Mouse (Mus musculus) activated CD4-positive, CD25-positive, alpha-beta regulatory T cell, adult 4 months (primary cell): ENCODE results near the gene Serpinb1a. TPM values are rescaled to one million over a fixed set of nuclear protein-coding genes. Genes with fewer than 3 reads are reported as not detected.

Experiments used
- ATAC-seq: one replicate; pipeline ENCODE4 v1.8.0; 2017
- polyA plus RNA-seq, 2 experiments: library from polyadenylated mRNA; unstranded; fragments of 100-300 nt; shearing (Covaris generic); gene quantifications; one replicate each; pipeline ENCODE4 v1.2.1; 2017

Gene Serpinb1a
- polyA plus RNA-seq, 2 experiments from 2014 or later = 20.2 to 24.3 TPM

GRCm38 (mm10) chr13:32833237-32833636 is 17.7 kb downstream of the Serpinb1a start:
- ATAC-seq = peak; percentile 63

DNA sequence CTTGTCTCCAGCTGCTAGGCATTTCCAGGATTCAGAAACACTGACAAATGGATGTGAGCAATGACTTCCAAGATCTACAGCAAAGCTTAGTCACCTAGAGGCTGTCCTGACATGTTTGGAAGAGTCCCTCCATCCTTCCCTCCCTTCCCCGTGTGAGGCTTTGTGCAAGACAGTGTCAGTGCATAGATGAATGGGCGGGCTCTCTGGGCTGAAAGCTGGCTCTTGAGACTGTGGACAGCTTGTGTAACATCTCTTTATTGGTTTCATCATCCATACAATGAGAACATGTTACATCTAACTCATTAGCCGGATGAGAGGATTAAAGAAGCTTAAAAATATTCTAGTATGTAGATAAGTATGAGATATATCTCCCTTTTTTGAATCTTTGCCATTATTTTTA is 18.2 kb downstream of the Serpinb1a start:
- no peak for ATAC-seq

GRCm38 (mm10) chr13:32831505-32832273 is 19.3 kb downstream of the Serpinb1a start:
- ATAC-seq = no peak

DNA sequence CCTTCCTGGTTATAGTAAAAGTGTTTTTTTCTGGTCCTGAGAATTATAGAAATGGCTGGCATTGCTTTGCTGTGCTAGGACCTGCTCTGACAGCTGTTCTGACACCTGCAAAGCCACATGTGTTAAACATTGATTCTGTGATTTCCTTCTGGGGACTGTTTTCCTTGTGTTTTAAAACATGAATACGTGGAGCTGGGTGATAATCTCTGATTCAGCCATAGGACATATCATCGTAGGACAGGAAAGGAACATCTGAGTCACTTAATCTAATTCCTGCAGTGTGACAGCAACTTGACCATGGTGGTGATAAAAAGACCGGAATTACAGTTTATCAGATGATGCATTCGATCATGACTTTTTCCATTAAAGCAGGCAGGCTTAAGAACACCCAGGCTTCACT is 22.1 kb downstream of the Serpinb1a start:
- no peak for ATAC-seq

- ATAC-seq = peak; percentile 61
These were observed 23.0 kb downstream of the Serpinb1a start for GRCm38 (mm10) chr13:32827951-32828350.

- no peak for ATAC-seq
These were observed 23.7 kb downstream of the Serpinb1a start for GRCm38 (mm10) chr13:32827111-32827822.

DNA sequence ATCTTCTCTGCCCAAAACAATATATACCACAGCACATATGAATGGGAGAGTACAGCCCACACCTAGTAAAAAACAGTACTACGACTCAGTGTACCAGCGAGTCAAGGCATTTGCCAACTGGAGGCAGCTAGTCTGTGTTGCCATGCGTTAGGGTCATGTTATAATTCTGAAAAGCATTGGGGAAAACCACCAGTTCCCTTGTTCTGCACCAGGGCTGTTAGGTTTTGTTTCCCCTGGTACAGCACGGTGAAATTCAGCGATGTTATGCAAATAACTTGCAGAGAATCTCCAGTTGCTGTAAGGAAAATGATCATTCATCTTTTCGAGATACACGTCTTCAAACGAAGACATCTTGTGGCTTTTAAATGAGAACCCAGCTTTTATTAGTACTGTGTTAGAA is 25.4 kb downstream of the Serpinb1a start:
- no peak for ATAC-seq

DNA sequence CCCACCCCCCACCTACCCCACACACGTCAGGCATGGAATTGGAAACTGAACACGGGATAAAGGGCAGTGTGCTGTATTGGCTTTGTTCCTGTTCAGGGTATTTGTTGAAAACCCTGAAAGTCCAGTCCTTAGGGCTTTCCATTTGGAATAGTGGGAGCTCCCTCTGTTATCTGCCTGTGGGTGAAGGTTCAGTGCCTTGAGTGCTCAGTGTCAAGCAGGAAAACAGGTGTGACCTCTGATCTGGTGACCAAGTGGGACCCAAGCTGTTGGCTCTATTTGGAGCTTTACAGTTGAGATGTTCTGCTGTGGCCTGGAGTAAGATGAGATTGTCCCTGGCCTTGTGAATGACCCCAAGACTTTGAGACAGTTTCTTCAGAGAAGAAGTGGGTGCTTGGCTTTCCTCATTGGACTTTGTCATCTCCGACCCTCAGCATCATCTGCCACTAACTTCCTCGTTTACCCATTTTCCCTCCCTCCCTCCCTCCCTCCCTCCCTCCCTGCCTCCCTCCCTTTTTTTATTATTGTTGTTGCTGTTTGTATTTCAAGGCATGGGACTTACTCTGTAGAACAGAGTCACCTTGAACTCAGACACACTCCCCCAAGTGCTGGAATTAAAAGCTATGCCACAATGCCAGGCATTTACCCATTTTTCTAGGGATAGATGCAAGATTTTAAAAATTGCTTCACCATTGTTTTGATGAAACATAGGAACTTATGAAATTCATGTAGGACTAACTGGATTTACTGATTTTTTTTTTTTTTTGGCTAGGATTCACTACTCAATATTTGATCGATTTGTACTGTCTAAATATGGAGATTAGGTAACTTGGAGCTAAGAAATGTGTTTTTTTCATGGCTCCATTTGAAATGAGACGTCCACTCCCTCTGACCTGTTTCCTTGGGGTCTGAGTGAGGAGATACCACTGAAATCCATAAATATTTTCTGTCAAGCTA is 26.3 kb downstream of the Serpinb1a start:
- ATAC-seq = no peak

GRCm38 (mm10) chr13:32823126-32823525 is 27.9 kb downstream of the Serpinb1a start:
- no peak for ATAC-seq

DNA sequence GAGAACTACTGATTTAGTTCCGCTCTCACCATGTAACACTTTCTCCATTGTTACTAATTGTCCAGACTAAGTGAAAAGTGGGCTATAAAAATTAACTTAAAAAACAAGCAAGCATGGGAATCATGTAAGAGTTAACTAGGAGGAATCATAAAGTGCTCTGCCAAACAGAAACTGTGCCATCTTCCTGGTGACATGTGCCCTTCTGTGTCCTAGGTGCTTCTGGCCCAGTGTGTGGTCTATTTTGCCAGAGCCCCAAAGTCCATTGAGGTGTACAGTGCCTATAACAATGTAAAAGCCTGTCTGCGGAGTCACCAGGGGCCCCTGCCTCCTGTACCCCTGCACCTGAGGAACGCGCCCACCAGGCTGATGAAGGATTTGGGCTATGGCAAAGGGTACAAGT is 29.3 kb downstream of the Serpinb1a start:
- no peak for ATAC-seq

DNA sequence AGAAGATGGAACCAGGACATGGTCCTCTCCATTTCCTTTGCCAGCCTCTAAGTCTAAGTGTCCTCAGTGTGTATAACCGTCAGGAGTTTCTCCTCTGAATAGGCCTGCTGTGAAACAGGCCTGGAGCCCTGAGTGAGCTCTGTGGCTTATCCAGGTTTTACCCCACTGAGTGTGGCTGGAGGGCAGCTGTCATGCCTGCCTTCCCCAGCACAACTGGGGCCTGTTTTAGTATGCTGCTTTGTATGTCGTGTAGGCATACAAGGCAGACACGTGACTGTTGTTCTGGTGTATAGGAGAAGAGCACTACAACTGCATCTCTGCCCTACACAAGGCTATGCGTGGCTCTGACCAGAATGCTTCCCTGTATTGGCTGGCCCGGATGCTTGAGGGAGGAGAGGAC is 31.1 kb downstream of the Serpinb1a start:
- ATAC-seq = no peak

- no peak for ATAC-seq
These were observed 31.7 kb downstream of the Serpinb1a start for GRCm38 (mm10) chr13:32819241-32819640.

GRCm38 (mm10) chr13:32807624-32808023 is 43.4 kb downstream of the Serpinb1a start:
- no peak for ATAC-seq

GRCm38 (mm10) chr13:32806820-32807219 is 44.2 kb downstream of the Serpinb1a start:
- no peak for ATAC-seq

DNA sequence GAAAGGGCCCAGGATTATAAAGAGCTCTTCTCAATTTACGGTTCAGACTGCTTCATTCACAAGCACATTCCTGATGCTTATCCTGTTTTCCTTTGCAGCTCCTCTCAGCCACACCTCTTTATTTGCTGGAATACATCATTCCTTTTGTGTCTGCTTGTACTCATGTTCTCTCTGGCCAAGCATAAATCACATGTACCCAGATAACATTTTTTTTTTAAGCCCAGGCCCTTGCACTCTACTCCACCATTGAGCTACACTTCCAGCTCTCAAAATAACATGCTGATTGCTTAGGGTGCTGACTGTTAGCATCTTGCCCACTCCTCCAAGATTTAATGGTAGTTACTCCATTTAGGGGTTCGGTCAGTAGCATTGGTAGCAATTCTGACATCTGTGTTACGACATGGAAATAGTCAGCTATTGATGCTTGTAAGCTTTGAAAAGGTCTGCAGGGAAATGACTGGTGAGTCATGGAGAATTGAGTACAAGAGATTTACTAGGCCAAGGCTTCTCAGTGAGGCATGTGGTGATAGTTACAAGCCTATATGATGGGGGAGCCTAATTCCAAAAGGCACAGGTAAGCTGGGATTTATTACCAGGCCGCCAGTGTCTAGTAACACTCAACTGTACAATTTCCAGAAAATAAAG is 47.2 kb downstream of the Serpinb1a start:
- no peak for ATAC-seq

DNA sequence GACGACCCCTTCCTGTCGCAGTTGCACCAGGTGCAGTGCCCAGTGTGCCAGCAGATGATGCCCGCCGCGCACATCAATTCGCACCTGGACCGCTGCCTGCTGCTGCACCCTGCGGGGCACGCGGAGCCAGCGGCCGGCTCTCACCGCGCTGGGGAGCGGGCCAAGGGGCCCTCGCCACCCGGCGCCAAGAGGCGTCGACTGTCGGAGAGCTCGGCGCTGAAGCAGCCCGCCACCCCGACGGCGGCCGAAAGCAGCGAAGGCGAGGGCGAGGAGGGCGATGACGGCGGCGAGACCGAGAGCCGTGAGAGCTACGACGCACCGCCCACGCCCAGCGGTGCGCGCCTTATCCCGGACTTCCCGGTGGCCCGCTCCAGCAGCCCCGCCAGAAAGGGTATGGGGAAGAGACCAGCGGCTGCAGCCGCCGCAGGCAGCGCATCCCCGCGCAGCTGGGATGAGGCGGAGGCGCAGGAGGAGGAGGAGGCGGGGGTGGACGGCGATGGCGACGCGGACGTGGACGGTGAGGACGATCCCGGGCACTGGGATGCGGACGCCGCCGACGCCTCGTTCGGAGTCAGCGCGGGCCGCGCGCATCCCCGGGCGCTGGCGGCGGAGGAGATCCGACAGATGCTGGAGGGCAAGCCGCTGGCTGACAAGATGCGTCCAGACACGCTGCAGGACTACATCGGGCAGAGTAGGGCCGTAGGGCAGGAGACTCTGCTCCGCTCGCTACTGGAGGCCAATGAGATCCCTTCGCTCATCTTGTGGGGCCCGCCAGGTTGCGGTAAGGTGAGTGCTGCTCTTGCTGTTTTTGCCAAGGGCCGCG is 48.5 kb downstream of the Serpinb1a start, which contains the start of gene D930007J09Rik:
D930007J09Rik (minus strand) TSS at position 591 of the 823 bp plus-strand sequence.
- peak; percentile 0 for ATAC-seq

DNA sequence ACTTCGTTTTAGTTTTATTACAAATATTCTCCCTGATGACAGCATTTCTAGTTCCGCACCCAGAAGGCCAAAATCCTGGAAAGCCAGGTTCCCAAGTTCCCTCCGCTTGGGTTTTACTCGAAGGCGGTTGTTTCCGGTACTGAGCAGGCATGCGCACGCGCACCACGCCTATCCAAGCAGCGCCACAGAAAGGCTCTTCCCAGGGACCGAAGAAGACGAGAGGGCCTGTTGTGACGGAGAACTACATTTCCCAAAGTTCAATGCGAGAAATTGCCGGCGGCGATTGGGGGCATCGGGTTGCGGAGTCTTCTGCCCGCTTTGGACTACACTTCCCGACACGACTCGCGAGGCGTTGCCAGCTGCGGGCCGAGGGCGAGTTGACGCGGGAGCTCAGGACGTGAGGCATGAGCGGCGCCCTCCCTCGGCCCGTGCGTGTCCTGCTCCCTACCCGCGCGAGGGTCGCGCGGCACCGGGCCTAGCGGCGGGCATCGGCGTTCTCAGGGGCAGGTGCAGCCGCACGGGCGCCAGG is 49.2 kb downstream of the Serpinb1a start, which contains the start of gene Wrnip1:
Wrnip1 (plus strand) TSS at position 346 of the 529 bp plus-strand sequence.
- ATAC-seq = peak; percentile 95

DNA sequence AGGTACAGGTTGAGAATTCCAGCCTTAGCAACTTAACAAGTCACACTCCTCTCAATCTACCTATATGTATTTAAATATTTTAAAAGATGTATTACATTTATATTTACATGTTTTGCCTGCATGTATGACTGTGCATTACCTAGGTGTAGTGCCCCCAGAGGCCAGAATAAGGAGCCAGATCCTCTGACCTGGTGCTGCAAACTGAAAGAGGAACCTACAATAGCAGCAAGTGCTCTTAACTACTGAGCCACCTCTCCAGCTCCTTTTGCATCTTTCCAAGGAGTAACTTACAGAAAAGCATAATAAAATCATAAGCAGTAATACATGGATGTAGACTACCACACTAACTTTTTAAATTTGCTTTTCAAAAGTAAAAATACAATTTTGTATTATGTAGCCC is 50.1 kb downstream of the Serpinb1a start:
- ATAC-seq = no peak

GRCm38 (mm10) chr13:32799131-32799530 is 51.9 kb downstream of the Serpinb1a start:
- no peak for ATAC-seq

DNA sequence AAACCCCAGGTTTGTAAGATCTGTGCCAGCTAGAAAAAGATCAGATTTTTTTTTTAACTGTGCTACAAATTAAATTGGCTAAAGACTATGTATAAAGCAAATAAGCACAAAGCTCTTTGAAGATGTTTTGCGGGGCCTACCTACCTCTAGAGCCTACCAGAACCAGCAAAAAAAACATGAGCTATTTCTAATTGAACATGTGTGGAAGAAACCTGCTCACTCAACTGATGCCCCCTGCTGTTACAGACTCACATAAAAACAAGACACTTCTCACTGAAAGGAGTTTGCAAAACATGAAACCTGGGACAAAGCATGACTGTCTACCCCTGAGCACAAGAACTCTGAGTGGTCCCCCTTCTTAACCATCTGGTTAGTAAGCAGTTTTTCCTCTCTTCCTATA is 53.9 kb downstream of the Serpinb1a start:
- no peak for ATAC-seq

DNA sequence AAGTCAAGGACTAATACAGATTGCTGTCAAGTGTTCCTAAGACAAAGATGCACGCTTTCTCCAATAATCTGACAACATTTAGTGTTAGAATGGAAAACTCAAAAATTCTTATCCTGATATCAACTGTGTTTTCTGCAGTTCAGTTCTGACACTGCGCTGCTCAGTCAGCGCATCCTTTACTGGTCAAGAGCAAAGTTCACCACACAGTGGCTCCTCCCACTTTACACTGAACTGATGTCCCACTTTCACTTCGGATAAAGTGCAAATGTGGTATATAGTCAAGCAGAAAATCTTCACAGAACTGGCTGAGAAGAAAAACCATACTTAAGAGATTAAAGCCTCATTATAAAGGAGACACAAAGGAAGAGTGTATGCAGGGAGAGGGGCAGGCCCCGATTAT is 55.8 kb downstream of the Serpinb1a start:
- no peak for ATAC-seq
